In genomic region chr14:75121658-75122057, GRCm38 (mm10) we compare ENCODE assay signal across 30 mouse cellular contexts. TPM values are rescaled to one million over a fixed set of nuclear protein-coding genes. Genes with fewer than 3 reads are reported as not detected.
DNase-seq lines count a peak whose midpoint lies in the region; ATAC-seq and TF ChIP-seq lines count a peak whose summit lies in the region.
"Had no signal": no experiment of that assay in that cellular context is flagged by ENCODE, and none has a peak within 500 bp of the region (broad histone marks: within the 10 kb centered on the region; RNA-seq: fewer than 3 reads in every experiment).

No protein-coding gene starts in this region.

- H3K4me3 ChIP-seq in liver, embryonic 11.5 days (ENCODE audit: low read depth, low read length): no peak overlapping the region
- no peak overlapping the region for H3K4me3 ChIP-seq in midbrain, postnatal 0 days (ENCODE audit: low read depth, low read length)
- H3K4me3 ChIP-seq: embryonic facial prominence, embryonic 10.5 days; embryonic facial prominence, embryonic 12.5 days; forebrain, embryonic 13.5 days; forebrain, embryonic 15.5 days had no signal

- H3K27ac ChIP-seq in liver, embryonic 11.5 days (ENCODE audit: low read depth, low read length): no peak overlapping the region
- H3K27ac ChIP-seq in midbrain, postnatal 0 days (ENCODE audit: low read depth, low read length): no peak overlapping the region
- H3K27ac ChIP-seq: embryonic facial prominence, embryonic 10.5 days; embryonic facial prominence, embryonic 12.5 days; forebrain, embryonic 13.5 days; forebrain, embryonic 15.5 days had no signal

- peak; percentile 69 for ATAC-seq in granulocyte monocyte progenitor cell, adult 5-6 weeks (replicated peaks; ENCODE audit: poor library complexity, severe bottlenecking)
- ATAC-seq in megakaryocyte progenitor cell, adult 5-6 weeks (replicated peaks; ENCODE audit: poor library complexity): peak; percentile 50; the same call in 1 of the 2 replicates
- ATAC-seq in liver, embryonic 11.5 days (replicated peaks; ENCODE audit: low FRiP score): no peak
- no peak for ATAC-seq in midbrain, postnatal 0 days (ENCODE audit: low FRiP score)
- ATAC-seq: activated CD4-positive, CD25-positive, alpha-beta regulatory T cell, adult 4 months; CD4-positive, CD25-positive, alpha-beta regulatory T cell, adult 4 months; forebrain, embryonic 13.5 days; forebrain, embryonic 15.5 days; forebrain, postnatal 0 days; Patski had no signal

- DNase-seq in lung, postnatal 25 days (ENCODE audit: low spot score): peak; percentile 25
- DNase-seq in lung, postnatal 10 days: no peak
- peak; percentile 31 for DNase-seq in 416B (ENCODE audit: low read depth)
- DNase-seq in liver, embryonic 11.5 days (ENCODE audit: low spot score): no peak
- DNase-seq in midbrain, postnatal 0 days (ENCODE audit: low spot score): no peak
- no peak for DNase-seq in embryo, embryonic 10 days (ENCODE audit: low spot score)
- DNase-seq: adrenal gland, adult 8-10 months; adrenal gland, postnatal 14 days; adrenal gland, postnatal 36 days; B cell, adult 2 months; cerebellum, adult 11-12 months; cerebellum, adult 2 months; cerebellum, adult 9-10 months; cerebellum, postnatal 10 days; cerebellum, postnatal 25 days; embryo, embryonic 11 days; forebrain, postnatal 0 days had no signal

- no peak for TF ChIP-seq CTCF in midbrain, postnatal 0 days (IDR thresholded peaks at IDR 0.05)

- 69% methylated on average over 8 of the region's 8 CpGs for WGBS in liver, embryonic 11.5 days
- 90% methylated on average over 8 of the region's 8 CpGs for WGBS in midbrain, postnatal 0 days

- H3K27me3 ChIP-seq in liver, embryonic 11.5 days (replicated peaks; ENCODE audit: control insufficient read depth, insufficient read depth, low read length): no peaks in the 10 kb centered on the region
- H3K27me3 ChIP-seq in midbrain, postnatal 0 days (ENCODE audit: insufficient read depth, low read length): no peaks in the 10 kb centered on the region
- H3K27me3 ChIP-seq: CH12.LX; embryonic facial prominence, embryonic 12.5 days; forebrain, embryonic 13.5 days; forebrain, embryonic 15.5 days had no signal

- no peaks in the 10 kb centered on the region for H3K36me3 ChIP-seq in liver, embryonic 11.5 days (ENCODE audit: control insufficient read depth, insufficient read depth, low read length)
- no peaks in the 10 kb centered on the region for H3K36me3 ChIP-seq in midbrain, postnatal 0 days (ENCODE audit: insufficient read depth, low read length)
- H3K36me3 ChIP-seq: embryonic facial prominence, embryonic 10.5 days; embryonic facial prominence, embryonic 12.5 days; forebrain, embryonic 15.5 days; G1E had no signal

- H3K4me2 ChIP-seq in liver, embryonic 11.5 days: no peak overlapping the region
- no peak overlapping the region for H3K4me2 ChIP-seq in midbrain, postnatal 0 days (ENCODE audit: low read depth, low read length, poor library complexity, severe bottlenecking)
- H3K4me2 ChIP-seq: embryonic facial prominence, embryonic 12.5 days; forebrain, embryonic 13.5 days; forebrain, embryonic 15.5 days had no signal

- no peaks in the 10 kb centered on the region for H3K9me3 ChIP-seq in liver, embryonic 11.5 days (ENCODE audit: control insufficient read depth, low read length)
- no peaks in the 10 kb centered on the region for H3K9me3 ChIP-seq in midbrain, postnatal 0 days (ENCODE audit: low read length)
- H3K9me3 ChIP-seq: embryonic facial prominence, embryonic 10.5 days; embryonic facial prominence, embryonic 12.5 days; forebrain, embryonic 13.5 days; forebrain, embryonic 15.5 days; G1E had no signal

- H3K9ac ChIP-seq in liver, embryonic 11.5 days (ENCODE audit: low read depth, low read length): no peak overlapping the region
- no peak overlapping the region for H3K9ac ChIP-seq in midbrain, postnatal 0 days (replicated peaks; ENCODE audit: low read length, poor library complexity, severe bottlenecking)
- H3K9ac ChIP-seq: embryonic facial prominence, embryonic 12.5 days; forebrain, embryonic 13.5 days; forebrain, embryonic 15.5 days; forebrain, postnatal 0 days had no signal

- H3K4me1 ChIP-seq in liver, embryonic 11.5 days (replicated peaks; ENCODE audit: control insufficient read depth, insufficient read depth, low read length): no peaks in the 10 kb centered on the region
- H3K4me1 ChIP-seq in midbrain, postnatal 0 days (ENCODE audit: insufficient read depth, low read length): no peaks in the 10 kb centered on the region
- H3K4me1 ChIP-seq: embryonic facial prominence, embryonic 10.5 days; embryonic facial prominence, embryonic 12.5 days; forebrain, embryonic 13.5 days; forebrain, embryonic 15.5 days had no signal

RNA-seq across cellular contexts. Expression of gene Lrrc63, which starts 9.0 kb away (rescaled TPM):
- not detected in 2 replicates for total RNA-seq in granulocyte monocyte progenitor cell, adult 5-6 weeks (2014; fragmentation: Nextera tagmentation)
- not detected in 2 replicates for total RNA-seq in granulocyte monocyte progenitor cell, adult 5-6 weeks (2017)
- total RNA-seq in megakaryocyte progenitor cell, adult 5-6 weeks (2015): 0.12 and 0.27 TPM in 2 replicates
- total RNA-seq in megakaryocyte progenitor cell, adult 5-6 weeks (2017): 0.17 TPM in 1 of 2 replicates, not detected in the other
- polyA plus RNA-seq in liver, embryonic 11.5 days (2014; fragmentation: Nextera tagmentation; extraction: Ambion mirVana): 0.06 TPM in 1 of 2 replicates, not detected in the other
- total RNA-seq in midbrain, postnatal 0 days (2014; rRNA removed): not detected in 2 replicates
- polyA plus RNA-seq in midbrain, postnatal 0 days (2015; fragmentation: Nextera tagmentation; extraction: Ambion mirVana): 0.06 TPM in 1 of 2 replicates, not detected in the other
- total RNA-seq: adrenal gland, adult 18-20 months; adrenal gland, postnatal 14 days; adrenal gland, postnatal 36 days; CH12.LX; forebrain, postnatal 0 days; G1E had no signal
- polyA plus RNA-seq: activated CD4-positive, CD25-positive, alpha-beta regulatory T cell, adult 4 months; CD4-positive, CD25-positive, alpha-beta regulatory T cell, adult 4 months; embryonic facial prominence, embryonic 10.5 days; embryonic facial prominence, embryonic 12.5 days; embryonic facial prominence, embryonic 14.5 days; forebrain, embryonic 15.5 days; forebrain, postnatal 0 days; G1E; Patski had no signal

RNA-seq across cellular contexts. Expression of gene Lcp1, which starts 9.2 kb away (rescaled TPM):
- total RNA-seq in granulocyte monocyte progenitor cell, adult 5-6 weeks (2014; fragmentation: Nextera tagmentation): 450 and 461 TPM in 2 replicates
- 316 and 346 TPM in 2 replicates for total RNA-seq in granulocyte monocyte progenitor cell, adult 5-6 weeks (2017)
- total RNA-seq in megakaryocyte progenitor cell, adult 5-6 weeks (2015): 524 and 595 TPM in 2 replicates
- 311 and 321 TPM in 2 replicates for total RNA-seq in megakaryocyte progenitor cell, adult 5-6 weeks (2017)
- polyA plus RNA-seq in liver, embryonic 11.5 days (2014; fragmentation: Nextera tagmentation; extraction: Ambion mirVana): 44.3 and 50.4 TPM in 2 replicates
- total RNA-seq in midbrain, postnatal 0 days (2014; rRNA removed): 6.9 and 12.3 TPM in 2 replicates
- 7.5 and 7.8 TPM in 2 replicates for polyA plus RNA-seq in midbrain, postnatal 0 days (2015; fragmentation: Nextera tagmentation; extraction: Ambion mirVana)

Comparison
In these comparisons a context has a peak if more than half of its experiments do, and no peak if none do; other contexts are left out.
1. DNase-seq: peak in lung, postnatal 25 days (single experiment) and 416B (single experiment); none in lung, postnatal 10 days (single experiment), liver, embryonic 11.5 days (single experiment), midbrain, postnatal 0 days (single experiment) and embryo, embryonic 10 days (single experiment).
2. ATAC-seq: peak in granulocyte monocyte progenitor cell, adult 5-6 weeks (single experiment) and megakaryocyte progenitor cell, adult 5-6 weeks (single experiment); none in liver, embryonic 11.5 days (single experiment) and midbrain, postnatal 0 days (single experiment).
3. RNA of gene Lcp1, which starts 9.2 kb away (total RNA-seq): 311 to 595 TPM in megakaryocyte progenitor cell, adult 5-6 weeks and 316 to 461 TPM in granulocyte monocyte progenitor cell, adult 5-6 weeks; 6.9 to 12.3 TPM in midbrain, postnatal 0 days; every median in the first group is over 10 times any median in the second.